Mouse (Mus musculus) liver, adult (tissue): ENCODE measurements around the gene Fam110a.

Experiments
- GATA4 ChIP-seq: IDR thresholded peaks from 2 replicates; pipeline ENCODE4 v1.6.1; 2014; ENCODE audit warnings: mild to moderate bottlenecking, low read length; ENCODE audit not compliant: insufficient replicate concordance

Fam110a gene

GRCm38 (mm10) chr2:152000735-152001134 is 20.7 kb upstream of the Fam110a start:
- no peak for TF ChIP-seq GATA4

GRCm38 (mm10) chr2:152000291-152000679 is 20.3 kb upstream of the Fam110a start:
- TF ChIP-seq GATA4 = no peak

GRCm38 (mm10) chr2:151999669-152000290 is 19.8 kb upstream of the Fam110a start:
- TF ChIP-seq GATA4 = no peak

- TF ChIP-seq GATA4 = no peak
These were observed 18.9 kb upstream of the Fam110a start for GRCm38 (mm10) chr2:151998932-151999331.

- TF ChIP-seq GATA4 = no peak
These were observed 18.5 kb upstream of the Fam110a start for GRCm38 (mm10) chr2:151998505-151998899.

- TF ChIP-seq GATA4 = no peak
These were observed 17.9 kb upstream of the Fam110a start for GRCm38 (mm10) chr2:151997776-151998504.

- no peak for TF ChIP-seq GATA4
These were observed 16.5 kb upstream of the Fam110a start, which contains the start of gene Slc52a3 for GRCm38 (mm10) chr2:151996229-151997189. TSS of gene Slc52a3 (plus strand) at chr2:151996511.

- TF ChIP-seq GATA4 = no peak
These were observed 14.5 kb upstream of the Fam110a start for GRCm38 (mm10) chr2:151994350-151995122.

GRCm38 (mm10) chr2:151991446-151991845 is 11.4 kb upstream of the Fam110a start:
- no peak for TF ChIP-seq GATA4

GRCm38 (mm10) chr2:151990985-151991394 is 11.0 kb upstream of the Fam110a start:
- no peak for TF ChIP-seq GATA4

GRCm38 (mm10) chr2:151988978-151989377 is 9.0 kb upstream of the Fam110a start:
- TF ChIP-seq GATA4 = no peak

GRCm38 (mm10) chr2:151986958-151987357 is 6.9 kb upstream of the Fam110a start:
- TF ChIP-seq GATA4 = no peak

- TF ChIP-seq GATA4 = no peak
These were observed 5.6 kb upstream of the Fam110a start for GRCm38 (mm10) chr2:151985426-151986172.

GRCm38 (mm10) chr2:151984019-151984418 is 4.0 kb upstream of the Fam110a start:
- TF ChIP-seq GATA4 = no peak
